Mouse (Mus musculus): ENCODE measurements at regions not wholly inside any gene's neighbourhood (a gene's known extent, or its start where the extent isn't known, plus 50 kb on each side); places are given as distances from the start of the nearest gene placed in this dataset.

GRCm38 (mm10) chr14:60529646-60530347 lies 104.0 kb upstream of the Spata13 start:
- H3K9ac ChIP-seq (ENCODE audit: low read length) = no peak overlapping the region
- 43% methylated on average over 7 of the region's 7 CpGs for WGBS
- H3K4me1 ChIP-seq (replicated peaks; ENCODE audit: control insufficient read depth, insufficient read depth, low read length) = peaks cover 13% of the 10 kb centered on the region
- H3K27me3 ChIP-seq (ENCODE audit: control insufficient read depth, insufficient read depth, low read depth, low read length) = no peaks in the 10 kb centered on the region
- no peaks in the 10 kb centered on the region for H3K36me3 ChIP-seq (ENCODE audit: control insufficient read depth, insufficient read depth, low read length)
- no peak overlapping the region for H3K27ac ChIP-seq (ENCODE audit: low read length)
- ATAC-seq (ENCODE audit: low read depth) = no peak
- H3K9me3 ChIP-seq (ENCODE audit: control insufficient read depth, low read length) = no peaks in the 10 kb centered on the region
- no peak overlapping the region for H3K4me3 ChIP-seq (ENCODE audit: low read length)
- no peak overlapping the region for H3K4me2 ChIP-seq (ENCODE audit: low read depth, low read length)

GRCm38 (mm10) chr14:60530348-60530711 lies 103.5 kb upstream of the Spata13 start:
- no peak overlapping the region for H3K4me3 ChIP-seq (ENCODE audit: low read length)
- no peak overlapping the region for H3K4me2 ChIP-seq (ENCODE audit: low read depth, low read length)
- 39% methylated on average over 6 of the region's 6 CpGs for WGBS
- H3K4me1 ChIP-seq (replicated peaks; ENCODE audit: control insufficient read depth, insufficient read depth, low read length) = peaks cover 13% of the 10 kb centered on the region
- no peak overlapping the region for H3K27ac ChIP-seq (ENCODE audit: low read length)
- H3K9me3 ChIP-seq (ENCODE audit: control insufficient read depth, low read length) = no peaks in the 10 kb centered on the region
- no peaks in the 10 kb centered on the region for H3K27me3 ChIP-seq (ENCODE audit: control insufficient read depth, insufficient read depth, low read depth, low read length)
- no peak overlapping the region for H3K9ac ChIP-seq (ENCODE audit: low read length)
- ATAC-seq (ENCODE audit: low read depth) = no peak
- H3K36me3 ChIP-seq (ENCODE audit: control insufficient read depth, insufficient read depth, low read length) = no peaks in the 10 kb centered on the region

- H3K36me3 ChIP-seq (ENCODE audit: control insufficient read depth, insufficient read depth, low read length) = no peaks in the 10 kb centered on the region
- H3K27ac ChIP-seq (ENCODE audit: low read length) = no peak overlapping the region
- H3K4me1 ChIP-seq (replicated peaks; ENCODE audit: control insufficient read depth, insufficient read depth, low read length) = peaks cover 13% of the 10 kb centered on the region
- ATAC-seq (ENCODE audit: low read depth) = no peak
- 62% methylated on average over 5 of the region's 5 CpGs for WGBS
- no peaks in the 10 kb centered on the region for H3K27me3 ChIP-seq (ENCODE audit: control insufficient read depth, insufficient read depth, low read depth, low read length)
- H3K4me3 ChIP-seq (ENCODE audit: low read length) = no peak overlapping the region
- no peaks in the 10 kb centered on the region for H3K9me3 ChIP-seq (ENCODE audit: control insufficient read depth, low read length)
- no peak overlapping the region for H3K4me2 ChIP-seq (ENCODE audit: low read depth, low read length)
- H3K9ac ChIP-seq (ENCODE audit: low read length) = no peak overlapping the region
These were observed 102.8 kb upstream of the Spata13 start for GRCm38 (mm10) chr14:60530973-60531372.

GRCm38 (mm10) chr14:60531766-60532165 lies 102.0 kb upstream of the Spata13 start:
- H3K9me3 ChIP-seq (ENCODE audit: control insufficient read depth, low read length) = no peaks in the 10 kb centered on the region
- H3K4me1 ChIP-seq (replicated peaks; ENCODE audit: control insufficient read depth, insufficient read depth, low read length) = peaks cover 13% of the 10 kb centered on the region
- no peaks in the 10 kb centered on the region for H3K36me3 ChIP-seq (ENCODE audit: control insufficient read depth, insufficient read depth, low read length)
- no peak overlapping the region for H3K9ac ChIP-seq (ENCODE audit: low read length)
- H3K4me3 ChIP-seq (ENCODE audit: low read length) = no peak overlapping the region
- ATAC-seq (ENCODE audit: low read depth) = no peak
- H3K27me3 ChIP-seq (ENCODE audit: control insufficient read depth, insufficient read depth, low read depth, low read length) = no peaks in the 10 kb centered on the region
- H3K4me2 ChIP-seq (ENCODE audit: low read depth, low read length) = no peak overlapping the region
- no peak overlapping the region for H3K27ac ChIP-seq (ENCODE audit: low read length)

- Histone ChIP-seq H3K9ac (ENCODE audit: low read length) (no peak overlapping the region), H3K36me3 (ENCODE audit: control insufficient read depth, insufficient read depth, low read length) (no peaks in the 10 kb centered on the region), H3K9me3 (ENCODE audit: control insufficient read depth, low read length) (no peaks in the 10 kb centered on the region), H3K4me3 (ENCODE audit: low read length) (no peak overlapping the region), H3K4me2 (ENCODE audit: low read depth, low read length) (no peak overlapping the region), H3K27ac (ENCODE audit: low read length) (peak overlapping the region; percentile 43), H3K27me3 (ENCODE audit: control insufficient read depth, insufficient read depth, low read depth, low read length) (no peaks in the 10 kb centered on the region), H3K4me1 (replicated peaks; ENCODE audit: control insufficient read depth, insufficient read depth, low read length) (peaks cover 13% of the 10 kb centered on the region)
- 35% methylated on average over 23 of the region's 23 CpGs for WGBS
- ATAC-seq (ENCODE audit: low read depth) = peak; percentile 88
These were observed 100.2 kb upstream of the Spata13 start for GRCm38 (mm10) chr14:60533452-60534224.

GRCm38 (mm10) chr14:60539040-60539439 lies 94.8 kb upstream of the Spata13 start:
- no peaks in the 10 kb centered on the region for H3K36me3 ChIP-seq (ENCODE audit: control insufficient read depth, insufficient read depth, low read length)
- H3K27me3 ChIP-seq (ENCODE audit: control insufficient read depth, insufficient read depth, low read depth, low read length) = no peaks in the 10 kb centered on the region
- no peak overlapping the region for H3K4me3 ChIP-seq (ENCODE audit: low read length)
- 0 out of 2 replicates have a peak, but pooled peaks have one; percentile 27 for ATAC-seq (ENCODE audit: low read depth)
- WGBS = 77% methylated on average over 2 of the region's 2 CpGs
- H3K4me2 ChIP-seq (ENCODE audit: low read depth, low read length) = no peak overlapping the region
- no peaks in the 10 kb centered on the region for H3K9me3 ChIP-seq (ENCODE audit: control insufficient read depth, low read length)
- H3K4me1 ChIP-seq (replicated peaks; ENCODE audit: control insufficient read depth, insufficient read depth, low read length) = peaks cover 5% of the 10 kb centered on the region
- no peak overlapping the region for H3K9ac ChIP-seq (ENCODE audit: low read length)
- H3K27ac ChIP-seq (ENCODE audit: low read length) = no peak overlapping the region

GRCm38 (mm10) chr14:60540111-60540510 lies 93.7 kb upstream of the Spata13 start:
- H3K4me3 ChIP-seq (ENCODE audit: low read length) = no peak overlapping the region
- no peaks in the 10 kb centered on the region for H3K36me3 ChIP-seq (ENCODE audit: control insufficient read depth, insufficient read depth, low read length)
- H3K27ac ChIP-seq (ENCODE audit: low read length) = no peak overlapping the region
- no peaks in the 10 kb centered on the region for H3K9me3 ChIP-seq (ENCODE audit: control insufficient read depth, low read length)
- H3K27me3 ChIP-seq (ENCODE audit: control insufficient read depth, insufficient read depth, low read depth, low read length) = no peaks in the 10 kb centered on the region
- WGBS = 66% methylated on average over 4 of the region's 4 CpGs
- no peak overlapping the region for H3K9ac ChIP-seq (ENCODE audit: low read length)
- no peak for ATAC-seq (ENCODE audit: low read depth)
- H3K4me2 ChIP-seq (ENCODE audit: low read depth, low read length) = no peak overlapping the region
- no peaks in the 10 kb centered on the region; the same call in 1 of the 2 replicates for H3K4me1 ChIP-seq (replicated peaks; ENCODE audit: control insufficient read depth, insufficient read depth, low read length)

- WGBS = 72% methylated on average over 5 of the region's 5 CpGs
- Histone ChIP-seq H3K36me3 (ENCODE audit: control insufficient read depth, insufficient read depth, low read length) (no peaks in the 10 kb centered on the region), H3K4me2 (ENCODE audit: low read depth, low read length) (no peak overlapping the region), H3K9me3 (ENCODE audit: control insufficient read depth, low read length) (no peaks in the 10 kb centered on the region), H3K4me1 (replicated peaks; ENCODE audit: control insufficient read depth, insufficient read depth, low read length) (no peaks in the 10 kb centered on the region; the same call in 1 of the 2 replicates), H3K27ac (ENCODE audit: low read length) (no peak overlapping the region), H3K27me3 (ENCODE audit: control insufficient read depth, insufficient read depth, low read depth, low read length) (no peaks in the 10 kb centered on the region), H3K9ac (ENCODE audit: low read length) (no peak overlapping the region), H3K4me3 (ENCODE audit: low read length) (no peak overlapping the region)
- no peak for ATAC-seq (ENCODE audit: low read depth)
These were observed 92.2 kb upstream of the Spata13 start for GRCm38 (mm10) chr14:60541596-60541995.

GRCm38 (mm10) chr14:60544767-60545166 lies 89.0 kb upstream of the Spata13 start:
- Histone ChIP-seq H3K36me3 (ENCODE audit: control insufficient read depth, insufficient read depth, low read length) (no peaks in the 10 kb centered on the region), H3K27ac (ENCODE audit: low read length) (no peak overlapping the region), H3K9ac (ENCODE audit: low read length) (no peak overlapping the region), H3K4me3 (ENCODE audit: low read length) (no peak overlapping the region), H3K27me3 (ENCODE audit: control insufficient read depth, insufficient read depth, low read depth, low read length) (no peaks in the 10 kb centered on the region), H3K4me1 (replicated peaks; ENCODE audit: control insufficient read depth, insufficient read depth, low read length) (no peaks in the 10 kb centered on the region; the same call in 1 of the 2 replicates), H3K9me3 (ENCODE audit: control insufficient read depth, low read length) (no peaks in the 10 kb centered on the region), H3K4me2 (ENCODE audit: low read depth, low read length) (no peak overlapping the region)
- ATAC-seq (ENCODE audit: low read depth) = no peak

All from lung, embryonic 16.5 days (tissue).